Mouse (Mus musculus): Measurements from ENCODE around the gene Mtch2.
"Not testable (repeated sequence)": the region's sequence is repeated elsewhere in the genome, so short reads cannot be mapped to it uniquely, and the experiment has no call there.

Mtch2 gene

DNA sequence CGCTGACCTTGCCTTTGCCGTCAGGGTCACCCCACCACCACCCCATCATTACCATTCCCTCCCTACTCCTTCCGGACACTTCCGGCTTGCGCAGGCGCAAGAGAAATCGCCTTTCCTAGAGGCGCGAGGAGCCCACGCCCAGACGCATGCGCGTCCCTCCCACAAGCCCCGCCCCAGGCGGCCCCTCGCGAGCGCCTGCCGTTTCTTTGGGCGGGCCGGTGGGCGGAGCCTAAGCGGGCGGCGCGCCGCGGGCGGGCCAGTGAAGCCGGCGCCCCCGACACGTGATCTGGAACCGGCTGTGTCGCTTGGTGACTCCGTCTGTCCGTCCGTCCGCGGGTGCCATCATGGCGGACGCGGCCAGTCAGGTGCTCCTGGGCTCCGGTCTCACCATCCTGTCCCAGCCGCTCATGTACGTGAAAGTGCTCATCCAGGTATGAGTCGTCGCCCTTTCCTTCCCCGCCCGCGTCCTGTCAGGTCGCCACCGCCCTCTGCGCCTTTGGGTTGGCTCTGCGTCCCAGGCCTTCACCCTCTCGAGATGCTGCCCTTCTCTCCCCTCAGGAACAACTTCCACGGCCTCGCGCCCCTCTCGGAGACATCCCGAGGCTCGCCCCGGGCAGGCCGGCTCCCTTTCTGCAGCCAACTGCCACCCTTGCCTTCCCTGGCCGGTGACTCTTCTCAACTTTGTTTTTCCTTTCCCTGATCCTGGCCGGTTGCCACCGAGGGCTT lies at the start of gene Mtch2:
Gene Mtch2 (plus strand): TSS at position 201 of the 726 bp plus-strand sequence.
- peak; percentile 96 for DNase-seq (ENCODE audit: low spot score in 2 of 2)

- DNase-seq (ENCODE audit: low spot score in 2 of 2) = no peak
Observed at GRCm38 (mm10) chr2:90808241-90809126, 38.5 kb upstream of the Mtch2 start.

- no peak for DNase-seq (ENCODE audit: low spot score in 2 of 2)
Observed at GRCm38 (mm10) chr2:90810751-90811150, 36.2 kb upstream of the Mtch2 start.

GRCm38 (mm10) chr2:90815266-90815665 lies 31.7 kb upstream of the Mtch2 start:
- no peak for DNase-seq (ENCODE audit: low spot score in 2 of 2)

DNA sequence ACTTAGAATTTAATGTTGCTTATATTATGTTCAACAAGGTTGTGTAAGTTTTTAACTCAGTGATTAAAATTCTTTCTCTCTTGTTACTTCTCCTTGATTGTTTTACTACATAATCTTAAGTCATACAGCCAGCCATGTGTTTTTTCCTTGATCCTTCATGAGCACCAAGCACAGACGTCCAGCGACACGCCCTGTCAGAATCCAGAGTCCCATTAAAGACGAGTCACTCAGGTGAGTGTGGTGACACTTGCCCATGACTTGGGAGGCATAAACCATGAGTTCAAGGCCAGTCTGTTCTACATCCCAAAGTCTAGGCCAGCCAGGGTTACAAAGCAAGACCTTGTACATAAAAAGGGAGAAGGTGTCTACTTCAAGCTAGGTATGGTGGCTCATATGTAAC lies 30.8 kb upstream of the Mtch2 start:
- DNase-seq (ENCODE audit: low spot score in 2 of 2) = no peak

GRCm38 (mm10) chr2:90818710-90819109 lies 28.2 kb upstream of the Mtch2 start:
- DNase-seq (ENCODE audit: low spot score in 2 of 2) = peak; percentile 12 to 23

DNA sequence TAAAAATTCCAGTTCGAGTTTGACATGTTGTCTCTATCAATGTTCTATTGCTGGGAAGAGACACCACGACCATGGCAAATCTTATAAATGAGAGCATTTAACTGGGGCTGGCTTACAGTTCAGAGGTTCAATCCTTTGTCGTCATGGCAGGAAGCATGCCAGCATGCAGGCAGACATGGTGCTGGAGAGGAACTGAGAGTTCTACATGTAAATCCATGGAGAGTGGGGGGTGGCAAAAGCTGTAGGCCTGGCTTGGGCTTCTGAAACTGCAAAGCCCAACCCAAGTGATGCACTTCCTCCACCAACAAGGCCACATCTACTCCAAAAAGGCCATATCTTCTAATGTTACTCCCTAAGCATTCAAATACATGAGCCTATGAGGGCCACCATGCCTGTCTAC lies 26.1 kb upstream of the Mtch2 start:
- no peak for DNase-seq (ENCODE audit: low spot score in 2 of 2)

DNA sequence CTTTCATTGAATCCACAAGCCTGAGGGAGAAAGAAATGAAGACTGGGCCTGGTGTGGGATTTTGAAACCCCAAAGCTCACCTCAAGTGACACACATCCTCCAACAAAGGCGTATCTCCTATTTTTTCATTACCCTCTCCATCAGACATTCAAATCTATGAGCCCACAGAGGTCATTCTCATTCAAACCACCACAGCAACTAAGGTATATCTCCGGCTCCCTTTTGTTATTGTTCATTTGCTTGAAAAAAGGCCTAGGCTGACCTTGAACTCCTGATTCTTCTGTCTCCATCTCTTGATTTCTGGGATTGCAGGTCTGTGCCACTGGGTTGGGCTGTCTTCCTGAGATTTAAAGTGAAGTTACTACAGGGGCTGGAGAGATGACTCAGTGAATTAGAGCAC lies 24.0 kb upstream of the Mtch2 start:
- no peak for DNase-seq (ENCODE audit: low spot score in 2 of 2)

GRCm38 (mm10) chr2:90823781-90824180 lies 23.2 kb upstream of the Mtch2 start:
- DNase-seq (ENCODE audit: low spot score in 2 of 2) = peak in 1 of 2 experiments; percentile 6

- not testable (repeated sequence) for DNase-seq (ENCODE audit: low spot score in 2 of 2)
Observed at GRCm38 (mm10) chr2:90824528-90824927, 22.4 kb upstream of the Mtch2 start.

DNA sequence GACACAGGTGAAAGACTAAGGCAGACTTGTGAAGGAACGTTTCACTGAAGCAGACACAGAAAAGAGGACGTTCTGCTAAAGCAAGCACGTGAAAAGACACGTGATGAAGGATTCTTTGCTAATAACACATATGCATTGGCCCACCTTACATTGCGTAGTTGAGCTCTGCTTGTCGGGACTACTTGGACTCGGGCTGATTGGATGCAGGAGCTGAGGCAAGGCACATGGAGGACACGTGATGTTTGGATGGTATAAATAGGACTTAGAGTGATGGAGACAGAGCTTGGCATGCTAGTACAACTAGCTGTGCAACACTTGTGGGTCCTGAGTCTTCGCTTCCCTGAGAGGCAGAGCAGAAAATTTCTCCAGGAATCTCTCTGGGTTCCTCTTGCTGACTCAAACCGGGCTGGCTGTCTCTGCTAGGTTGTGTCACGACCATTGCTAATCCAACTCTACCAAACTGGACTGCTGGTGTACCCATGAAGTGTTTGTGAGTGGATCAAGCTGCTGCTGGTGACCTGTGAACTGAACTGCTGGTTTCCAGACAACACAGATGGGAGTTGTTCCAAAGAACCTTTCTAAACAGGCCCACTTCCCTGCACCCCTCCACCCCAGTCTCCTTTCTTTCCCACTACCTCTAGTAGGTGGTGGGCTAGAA lies 21.3 kb upstream of the Mtch2 start:
- no peak for DNase-seq (ENCODE audit: low spot score in 2 of 2)

GRCm38 (mm10) chr2:90828739-90829138 lies 18.2 kb upstream of the Mtch2 start:
- no peak for DNase-seq (ENCODE audit: low spot score in 2 of 2)

DNA sequence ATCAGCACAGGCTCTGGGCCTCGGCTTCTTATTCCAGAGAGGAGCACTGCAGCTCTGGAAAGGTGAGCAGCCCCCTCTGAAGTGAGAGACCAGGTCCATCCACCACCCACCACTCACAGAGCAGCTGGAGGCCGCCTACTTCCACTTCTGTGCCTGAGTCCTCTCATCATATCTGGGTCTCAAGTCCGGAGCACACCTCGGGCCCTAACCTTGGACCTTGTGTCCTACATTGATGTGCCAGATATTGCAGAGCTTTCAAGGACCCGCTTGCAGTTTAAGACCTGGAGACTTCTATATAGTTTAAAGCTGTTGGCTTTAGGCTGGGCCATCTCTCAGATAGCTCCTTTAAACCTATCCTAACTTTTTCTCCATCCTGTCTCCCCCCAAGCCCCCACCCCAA lies 13.5 kb upstream of the Mtch2 start:
- DNase-seq (ENCODE audit: low spot score in 2 of 2) = no peak

DNA sequence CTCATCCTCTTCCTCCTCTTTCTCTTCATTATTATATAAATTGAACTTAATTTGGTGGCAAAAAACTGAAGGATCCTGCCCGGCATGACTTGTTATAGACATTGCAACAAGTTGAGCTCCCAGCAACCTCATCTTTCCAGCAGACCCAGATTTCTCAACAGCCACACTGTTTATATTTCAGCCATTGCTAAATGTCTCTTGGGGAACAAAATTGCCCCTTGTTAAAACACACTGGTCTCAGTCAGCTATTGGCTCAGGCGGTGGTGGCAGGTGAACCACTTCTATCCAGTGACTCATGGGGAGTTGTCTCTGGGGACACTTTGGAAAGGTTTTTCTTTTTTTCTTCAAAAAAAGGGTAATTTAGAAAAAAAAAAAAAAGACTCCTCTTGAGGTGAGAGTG lies 8.3 kb upstream of the Mtch2 start:
- no peak for DNase-seq (ENCODE audit: low spot score in 2 of 2)

GRCm38 (mm10) chr2:90843666-90844065 lies 3.3 kb upstream of the Mtch2 start:
- DNase-seq (ENCODE audit: low spot score in 2 of 2) = no peak

DNA sequence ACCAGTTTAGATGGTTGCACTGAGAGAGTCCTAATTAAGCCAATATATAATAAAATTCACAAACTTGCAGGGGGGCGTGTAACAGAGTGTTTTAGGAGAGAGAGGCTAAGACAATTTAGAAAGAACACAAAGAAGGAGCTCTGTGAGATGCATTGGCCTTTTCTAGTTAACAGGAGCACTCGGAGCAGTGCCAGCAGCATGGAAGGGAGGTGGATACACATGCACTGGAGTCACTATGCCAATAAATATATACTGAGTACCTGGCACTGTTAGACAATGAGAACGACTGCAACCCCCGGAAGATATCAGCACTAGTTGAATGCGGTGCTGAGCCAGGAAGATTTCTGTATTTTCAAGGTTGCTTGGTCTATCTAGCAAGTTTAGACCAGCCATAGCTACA lies 2.7 kb upstream of the Mtch2 start:
- DNase-seq (ENCODE audit: low spot score in 2 of 2) = no peak

DNA sequence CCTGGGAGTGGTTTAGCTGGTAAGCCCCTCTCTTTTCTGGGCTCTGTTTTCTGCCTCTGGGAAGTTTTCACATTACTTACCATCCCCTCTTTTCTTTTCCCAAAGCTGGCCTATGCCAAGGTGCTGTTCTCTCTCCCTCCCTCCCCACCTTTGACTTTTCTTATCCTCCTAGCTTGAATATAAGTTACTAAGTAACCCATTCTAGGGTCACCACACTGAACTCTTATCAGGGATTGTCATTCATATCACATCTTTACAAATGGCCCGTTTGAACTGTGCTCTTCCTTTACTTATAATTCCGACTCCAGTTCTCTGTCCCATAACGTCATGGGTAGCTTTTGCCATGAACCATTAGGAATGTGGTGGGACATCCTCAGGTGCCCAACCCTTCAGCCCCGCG lies 1.7 kb upstream of the Mtch2 start:
- DNase-seq (ENCODE audit: low spot score in 2 of 2) = no peak

GRCm38 (mm10) chr2:90846171-90846570 lies 784 bp upstream of the Mtch2 start:
- no peak for DNase-seq (ENCODE audit: low spot score in 2 of 2)

- no peak for DNase-seq (ENCODE audit: low spot score in 2 of 2)
Observed at GRCm38 (mm10) chr2:90846597-90846954, 379 bp upstream of the Mtch2 start.

- DNase-seq (ENCODE audit: low spot score in 2 of 2) = no peak
Observed at GRCm38 (mm10) chr2:90847681-90848050, 711 bp downstream of the Mtch2 start.

DNA sequence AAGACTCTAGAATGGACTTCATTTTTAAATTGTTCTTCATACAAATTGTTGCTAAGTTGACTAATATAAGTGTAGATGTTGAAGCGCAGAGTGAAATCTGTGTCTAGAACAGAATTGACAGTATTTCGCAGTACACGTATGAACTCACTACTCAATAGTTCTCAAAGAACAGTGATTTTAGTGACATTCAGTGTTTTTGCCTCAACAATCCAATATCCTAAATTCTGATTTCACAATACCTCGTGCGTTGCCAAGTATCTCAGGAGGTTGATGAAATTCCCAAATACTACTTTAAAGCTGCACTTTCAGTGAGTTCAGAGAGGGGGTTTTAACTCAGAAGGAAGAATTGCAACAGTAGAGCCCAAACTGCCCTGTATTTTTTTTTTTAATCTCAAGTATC lies 1.4 kb downstream of the Mtch2 start:
- DNase-seq (ENCODE audit: low spot score in 2 of 2) = no peak

GRCm38 (mm10) chr2:90850401-90850800 lies 3.4 kb downstream of the Mtch2 start:
- DNase-seq (ENCODE audit: low spot score in 2 of 2) = no peak

DNA sequence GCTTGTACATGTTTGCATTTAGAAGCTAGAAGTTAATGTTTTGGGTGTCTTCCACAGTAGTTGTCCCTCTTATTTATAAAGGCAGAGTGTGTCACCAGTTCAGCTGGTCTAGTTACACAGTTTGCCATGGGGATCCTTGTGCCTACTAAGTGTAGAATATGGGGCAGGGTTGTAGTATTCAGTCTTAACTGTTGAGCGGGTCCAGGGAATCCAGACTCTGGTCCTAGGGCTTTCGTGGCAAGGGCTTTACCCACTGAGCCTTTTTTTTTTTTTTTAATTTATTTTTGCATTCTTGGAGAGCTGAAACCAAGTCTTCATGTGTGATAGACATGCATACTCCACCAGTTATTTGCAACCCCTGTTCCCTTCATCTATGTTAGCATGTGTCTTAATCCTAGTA lies 14.5 kb downstream of the Mtch2 start:
- DNase-seq (ENCODE audit: low spot score in 2 of 2) = no peak
